Mouse (Mus musculus) macrophage (primary cell): ENCODE measurements around the gene Eif2ak1. TPM values are rescaled to one million over a fixed set of nuclear protein-coding genes. Genes with fewer than 3 reads are reported as not detected.

Source experiments
- polyA plus RNA-seq: library from polyadenylated mRNA; stranded (reverse); fragments of 250-400 nt; gene quantifications from 3 replicates; pipeline ENCODE4 v1.2.4, GENCODE M21; 2018; ENCODE audit warnings: inconsistent platforms

The Eif2ak1 gene
- polyA plus RNA-seq, 1 experiment from 2014 or later, result 44.5 TPM

Other genes starting within 250 kb of the Eif2ak1 start
- gene Cyth3, start 195.3 kb upstream of the Eif2ak1 start, polyA plus RNA-seq, result 15.8 to 25.1 TPM (median 20.0 TPM) in 3 replicates
- 5.5 to 7.2 TPM (median 6.0 TPM) in 3 replicates for gene Usp42, start 85.5 kb upstream of the Eif2ak1 start, polyA plus RNA-seq
- gene Ankrd61, start 79.9 kb downstream of the Eif2ak1 start, polyA plus RNA-seq, result not detected in 3 replicates
- 10.0 to 30.0 TPM (median 28.9 TPM) in 3 replicates for gene Aimp2, start 92.1 kb downstream of the Eif2ak1 start, polyA plus RNA-seq
- gene Pms2, start 92.2 kb downstream of the Eif2ak1 start, polyA plus RNA-seq, result 2.4 to 5.8 TPM (median 3.8 TPM) in 3 replicates
- 0.39 TPM in 1 of 3 replicates, not detected in the others for gene Gm42421, start 110.4 kb downstream of the Eif2ak1 start, polyA plus RNA-seq
- not detected in 3 replicates for gene Rsph10b, start 115.2 kb downstream of the Eif2ak1 start, polyA plus RNA-seq
- 66.0 to 72.1 TPM (median 71.7 TPM) in 3 replicates for gene Ccz1, start 197.1 kb downstream of the Eif2ak1 start, polyA plus RNA-seq
- gene Ocm, start 208.9 kb downstream of the Eif2ak1 start, polyA plus RNA-seq, result not detected in 3 replicates